Mouse (Mus musculus) layer of hippocampus, postnatal 10 days (tissue): Measurements from ENCODE around the gene Mfsd2a. TPM values are rescaled to one million over a fixed set of nuclear protein-coding genes. Genes with fewer than 3 reads are reported as not detected.
"Not testable (repeated sequence)": the region's sequence is repeated elsewhere in the genome, so short reads cannot be mapped to it uniquely, and the experiment has no call there.

Experiments used
- DNase-seq, 2 experiments: peaks; one replicate each; pipeline ENCODE4 v3.0.0; 2021; ENCODE audit warnings: low spot score in 2 of 2
- long read RNA-seq: library from polyadenylated mRNA; stranded (forward); transcript quantifications from one replicate; pipeline ENCODE4 v2.0.0, GENCODE M21; 2023
- total RNA-seq, 2 experiments: library from RNA; stranded (reverse); gene quantifications; 2 replicates each; pipeline ENCODE4 v1.2.3; 2021

The Mfsd2a gene
- total RNA-seq = 10 to 100 TPM; 64.0 to 68.9 TPM
- long read RNA-seq, transcript Mfsd2a-201 (14 exons, 2,151 nt) = major isoform, 19 of 32 reads
- long read RNA-seq, partial matches to known transcripts = 4 of 32 reads
- long read RNA-seq, other reads (novel, unspliced or antisense) = 9 of 32 reads

- peak; percentile 70 to 74 for DNase-seq
These were observed at the start of gene Mfsd2a for GRCm38 (mm10) chr4:122961100-122961567. Gene Mfsd2a, minus strand, starts transcription at chr4:122961188.

GRCm38 (mm10) chr4:123005054-123005966 lies 44.3 kb upstream of the Mfsd2a start:
- peak in 1 of 2 experiments; percentile 46 for DNase-seq

GRCm38 (mm10) chr4:123000617-123001342 lies 39.8 kb upstream of the Mfsd2a start:
- DNase-seq = no peak

GRCm38 (mm10) chr4:123000130-123000529 lies 39.1 kb upstream of the Mfsd2a start:
- peak in 1 of 2 experiments; percentile 13 for DNase-seq

- DNase-seq = no peak
These were observed 38.3 kb upstream of the Mfsd2a start for GRCm38 (mm10) chr4:122999263-122999691.

- peak; percentile 52 to 67 for DNase-seq
These were observed 37.7 kb upstream of the Mfsd2a start for GRCm38 (mm10) chr4:122998537-122999262.

GRCm38 (mm10) chr4:122996618-122997381 lies 35.8 kb upstream of the Mfsd2a start:
- DNase-seq = peak; percentile 62 to 64

- DNase-seq = peak in 1 of 2 experiments; percentile 63
These were observed 35.2 kb upstream of the Mfsd2a start for GRCm38 (mm10) chr4:122996221-122996617.

- DNase-seq = peak; percentile 87 to 94
These were observed 34.6 kb upstream of the Mfsd2a start, which contains the start of gene Mycl for GRCm38 (mm10) chr4:122995404-122996220. Gene Mycl, plus strand, starts transcription at chr4:122995652.

- DNase-seq = no peak
These were observed 31.3 kb upstream of the Mfsd2a start for GRCm38 (mm10) chr4:122992276-122992675.

GRCm38 (mm10) chr4:122991177-122991576 lies 30.2 kb upstream of the Mfsd2a start:
- no peak for DNase-seq

GRCm38 (mm10) chr4:122988004-122988403 lies 27.0 kb upstream of the Mfsd2a start:
- DNase-seq = not testable (repeated sequence)

GRCm38 (mm10) chr4:122987421-122987820 lies 26.4 kb upstream of the Mfsd2a start:
- DNase-seq = no peak

GRCm38 (mm10) chr4:122985110-122985509 lies 24.1 kb upstream of the Mfsd2a start:
- peak; percentile 63 to 66 for DNase-seq

GRCm38 (mm10) chr4:122983486-122984261 lies 22.7 kb upstream of the Mfsd2a start:
- DNase-seq = no peak

GRCm38 (mm10) chr4:122982537-122982936 lies 21.5 kb upstream of the Mfsd2a start:
- DNase-seq = no peak

GRCm38 (mm10) chr4:122981930-122982329 lies 20.9 kb upstream of the Mfsd2a start:
- no peak for DNase-seq

GRCm38 (mm10) chr4:122981238-122981637 lies 20.2 kb upstream of the Mfsd2a start:
- DNase-seq = no peak
